Mouse (Mus musculus): ENCODE data around the gene Zfp128. TPM values are rescaled to one million over a fixed set of nuclear protein-coding genes. Genes with fewer than 3 reads are reported as not detected.
"Not testable (repeated sequence)": the region's sequence is repeated elsewhere in the genome, so short reads cannot be mapped to it uniquely, and the experiment has no call there.

Gene Zfp128
- total RNA-seq, 2 experiments from 2014 or later = 0.84 to 1.9 TPM

DNA sequence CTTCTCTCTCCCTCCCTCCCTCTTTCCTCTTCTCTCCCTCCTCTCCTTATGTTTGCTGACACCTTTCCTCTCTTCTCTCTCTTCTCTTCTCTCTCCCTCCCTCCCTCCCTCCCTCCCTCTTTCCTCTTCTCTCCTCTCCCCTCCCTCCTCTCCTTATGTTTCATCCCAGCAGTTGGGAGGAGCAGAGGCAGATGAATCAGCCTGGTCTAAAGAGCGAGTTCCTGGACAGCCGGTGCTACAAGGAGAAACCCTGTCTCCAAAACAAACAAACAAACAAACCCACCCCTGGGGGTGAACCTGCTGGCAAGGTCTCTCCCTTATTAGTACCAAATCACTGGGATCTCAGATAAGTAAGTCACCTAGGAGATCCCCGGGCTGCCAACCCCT lies 40.3 kb downstream of the Zfp128 start:
- 0 out of 2 replicates have a peak, but pooled peaks have one; percentile 16 for ATAC-seq (replicated peaks; ENCODE audit: low FRiP score, poor library complexity, severe bottlenecking)

GRCm38 (mm10) chr7:12921705-12922465 lies 40.9 kb downstream of the Zfp128 start, which contains the start of gene Rps5:
Gene Rps5, plus strand, starts transcription at chr7:12922290.
- ATAC-seq (replicated peaks; ENCODE audit: low FRiP score, poor library complexity, severe bottlenecking) = peak; percentile 97

GRCm38 (mm10) chr7:12922729-12923128 lies 41.8 kb downstream of the Zfp128 start:
- no peak for ATAC-seq (replicated peaks; ENCODE audit: low FRiP score, poor library complexity, severe bottlenecking)

DNA sequence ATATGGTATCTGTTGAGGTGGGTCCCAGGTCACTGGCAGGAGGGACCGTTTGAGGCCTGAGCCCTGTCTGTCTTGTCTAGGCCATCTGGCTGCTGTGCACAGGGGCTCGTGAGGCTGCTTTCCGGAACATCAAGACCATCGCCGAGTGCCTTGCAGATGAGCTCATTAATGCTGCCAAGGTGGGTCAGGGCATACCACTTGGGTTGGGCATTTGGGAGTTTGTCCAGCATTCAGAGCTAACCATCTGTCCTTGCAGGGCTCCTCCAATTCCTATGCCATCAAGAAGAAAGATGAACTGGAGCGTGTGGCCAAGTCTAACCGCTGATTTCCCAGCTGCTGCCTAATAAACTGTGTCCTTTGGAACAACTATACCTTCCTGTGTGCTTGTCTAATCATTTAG lies 45.3 kb downstream of the Zfp128 start:
- ATAC-seq (replicated peaks; ENCODE audit: low FRiP score, poor library complexity, severe bottlenecking) = no peak

GRCm38 (mm10) chr7:12927191-12927680 lies 46.3 kb downstream of the Zfp128 start, which contains the start of gene Rnf225:
Gene Rnf225, plus strand, starts transcription at chr7:12927416.
- no peak for ATAC-seq (replicated peaks; ENCODE audit: low FRiP score, poor library complexity, severe bottlenecking)

GRCm38 (mm10) chr7:12927693-12928589 lies 47.0 kb downstream of the Zfp128 start:
- ATAC-seq (replicated peaks; ENCODE audit: low FRiP score, poor library complexity, severe bottlenecking) = no peak

- no peak for ATAC-seq (replicated peaks; ENCODE audit: low FRiP score, poor library complexity, severe bottlenecking)
Observed at GRCm38 (mm10) chr7:12933615-12934140, 52.7 kb downstream of the Zfp128 start.

DNA sequence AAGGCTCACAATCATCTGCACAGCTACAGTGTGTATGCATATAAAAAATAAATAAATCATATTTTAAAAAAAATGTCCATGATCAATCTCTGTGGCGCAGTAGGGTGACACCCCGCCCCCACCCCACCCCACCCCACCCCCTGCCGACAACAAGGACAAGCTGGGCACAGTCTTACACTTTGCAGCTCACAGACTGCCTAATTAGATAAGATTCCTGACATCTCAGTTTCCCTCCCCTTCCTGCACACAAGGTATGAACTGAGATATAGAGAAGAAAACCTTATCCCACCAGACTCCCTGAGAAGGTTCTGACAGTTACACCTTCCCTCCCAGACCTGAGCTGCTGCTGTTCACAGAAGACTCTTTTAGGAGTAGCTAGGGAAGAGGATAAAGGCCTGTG lies 53.8 kb downstream of the Zfp128 start:
- no peak for ATAC-seq (replicated peaks; ENCODE audit: low FRiP score, poor library complexity, severe bottlenecking)

DNA sequence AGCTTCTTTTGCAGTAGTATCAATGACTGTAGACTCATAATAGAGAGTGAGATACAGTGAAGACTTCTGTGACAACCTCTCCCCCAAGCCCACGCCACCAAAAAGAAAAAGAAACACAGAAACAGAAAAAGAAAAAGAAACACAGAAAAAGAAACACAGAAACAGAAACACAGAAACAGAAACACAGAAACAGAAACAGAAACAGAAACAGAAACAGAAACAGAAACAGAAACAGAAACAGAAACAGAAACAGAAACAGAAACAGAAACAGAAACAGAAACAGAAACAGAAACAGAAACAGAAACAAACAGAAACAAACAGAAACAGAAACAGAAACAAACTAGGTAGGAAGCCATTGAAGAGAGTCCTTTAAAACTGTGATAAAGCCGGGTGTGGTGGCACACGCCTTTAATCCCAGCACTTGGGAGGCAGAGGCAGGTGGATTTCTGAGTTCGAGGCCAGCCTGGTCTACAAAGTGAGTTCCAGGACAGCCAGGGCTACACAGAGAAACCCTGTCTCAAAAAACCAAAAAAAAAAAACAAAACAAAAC lies 56.4 kb downstream of the Zfp128 start:
- ATAC-seq (replicated peaks; ENCODE audit: low FRiP score, poor library complexity, severe bottlenecking) = not testable (repeated sequence)

DNA sequence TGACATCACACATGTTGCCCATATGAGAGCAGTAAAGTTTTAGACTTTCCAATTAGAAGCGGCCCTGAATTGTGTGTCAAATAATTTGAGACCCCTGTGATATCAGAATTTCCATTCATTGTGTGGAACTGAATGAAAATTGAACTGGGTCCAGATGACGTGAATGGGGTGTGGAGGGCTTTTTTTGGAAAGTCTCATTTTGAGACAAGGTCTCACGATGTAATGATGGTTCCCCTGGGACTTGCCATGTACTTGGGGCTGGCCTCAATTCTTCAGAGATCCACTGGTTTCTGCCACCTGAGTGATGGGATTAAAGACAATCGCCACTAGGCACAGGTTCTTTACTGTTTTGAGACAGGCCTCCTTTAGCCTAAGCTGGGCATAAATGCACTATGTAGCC lies 59.6 kb downstream of the Zfp128 start:
- no peak for ATAC-seq (replicated peaks; ENCODE audit: low FRiP score, poor library complexity, severe bottlenecking)

Other genes starting within 250 kb of the Zfp128 start
- gene Vmn2r54, start 240.9 kb upstream of the Zfp128 start, total RNA-seq (2015; ENCODE audit: low replicate concordance) = not detected in 2 replicates
- gene Vmn2r54, start 240.9 kb upstream of the Zfp128 start, total RNA-seq (2017; ENCODE audit: low replicate concordance) = not detected in 2 replicates
- gene Vmn2r55, start 196.2 kb upstream of the Zfp128 start, total RNA-seq (2015; ENCODE audit: low replicate concordance) = not detected in 2 replicates
- not detected in 2 replicates for gene Vmn2r55, start 196.2 kb upstream of the Zfp128 start, total RNA-seq (2017; ENCODE audit: low replicate concordance)
- not detected in 2 replicates for gene Vmn2r56, start 146.2 kb upstream of the Zfp128 start, total RNA-seq (2015; ENCODE audit: low replicate concordance)
- gene Vmn2r56, start 146.2 kb upstream of the Zfp128 start, total RNA-seq (2017; ENCODE audit: low replicate concordance) = not detected in 2 replicates
- not detected in 2 replicates for gene Zscan18, start 77.5 kb upstream of the Zfp128 start, total RNA-seq (2015; ENCODE audit: low replicate concordance)
- not detected in 2 replicates for gene Zscan18, start 77.5 kb upstream of the Zfp128 start, total RNA-seq (2017; ENCODE audit: low replicate concordance)
- gene Zfp329, start 62.3 kb upstream of the Zfp128 start, total RNA-seq (2015; ENCODE audit: low replicate concordance) = 6.5 and 15.5 TPM in 2 replicates
- gene Zfp329, start 62.3 kb upstream of the Zfp128 start, total RNA-seq (2017; ENCODE audit: low replicate concordance) = 3.1 and 4.5 TPM in 2 replicates
- 14.3 and 14.4 TPM in 2 replicates for gene Zfp110, start 46.4 kb upstream of the Zfp128 start, total RNA-seq (2015; ENCODE audit: low replicate concordance)
- gene Zfp110, start 46.4 kb upstream of the Zfp128 start, total RNA-seq (2017; ENCODE audit: low replicate concordance) = 16.6 and 20.9 TPM in 2 replicates
- 0.72 and 10.5 TPM in 2 replicates for gene Zscan22, start 16.6 kb downstream of the Zfp128 start, total RNA-seq (2015; ENCODE audit: low replicate concordance)
- 1.4 TPM in 1 of 2 replicates, not detected in the other for gene Zscan22, start 16.6 kb downstream of the Zfp128 start, total RNA-seq (2017; ENCODE audit: low replicate concordance)
- 579 and 738 TPM in 2 replicates for gene Rps5, start 41.1 kb downstream of the Zfp128 start, total RNA-seq (2015; ENCODE audit: low replicate concordance)
- gene Rps5, start 41.1 kb downstream of the Zfp128 start, total RNA-seq (2017; ENCODE audit: low replicate concordance) = 178 and 253 TPM in 2 replicates
- 0.42 TPM in 1 of 2 replicates, not detected in the other for gene Rnf225, start 46.2 kb downstream of the Zfp128 start, total RNA-seq (2015; ENCODE audit: low replicate concordance)
- 0.51 TPM in 1 of 2 replicates, not detected in the other for gene Rnf225, start 46.2 kb downstream of the Zfp128 start, total RNA-seq (2017; ENCODE audit: low replicate concordance)
- gene Zfp324, start 84.7 kb downstream of the Zfp128 start, total RNA-seq (2015; ENCODE audit: low replicate concordance) = 0.42 and 0.72 TPM in 2 replicates
- gene Zfp324, start 84.7 kb downstream of the Zfp128 start, total RNA-seq (2017; ENCODE audit: low replicate concordance) = 1.4 and 1.7 TPM in 2 replicates
- gene Zfp446, start 96.7 kb downstream of the Zfp128 start, total RNA-seq (2015; ENCODE audit: low replicate concordance) = 0.72 and 5.9 TPM in 2 replicates
- gene Zfp446, start 96.7 kb downstream of the Zfp128 start, total RNA-seq (2017; ENCODE audit: low replicate concordance) = 0.39 and 0.68 TPM in 2 replicates
- gene Slc27a5, start 117.0 kb downstream of the Zfp128 start, total RNA-seq (2015; ENCODE audit: low replicate concordance) = not detected in 2 replicates
- gene Slc27a5, start 117.0 kb downstream of the Zfp128 start, total RNA-seq (2017; ENCODE audit: low replicate concordance) = not detected in 2 replicates
- 194 and 220 TPM in 2 replicates for gene Trim28, start 117.9 kb downstream of the Zfp128 start, total RNA-seq (2015; ENCODE audit: low replicate concordance)
- 137 and 141 TPM in 2 replicates for gene Trim28, start 117.9 kb downstream of the Zfp128 start, total RNA-seq (2017; ENCODE audit: low replicate concordance)
- 4.0 and 10.1 TPM in 2 replicates for gene Zbtb45, start 128.9 kb downstream of the Zfp128 start, total RNA-seq (2015; ENCODE audit: low replicate concordance)
- gene Zbtb45, start 128.9 kb downstream of the Zfp128 start, total RNA-seq (2017; ENCODE audit: low replicate concordance) = 6.7 and 7.6 TPM in 2 replicates
- gene Chmp2a, start 153.6 kb downstream of the Zfp128 start, total RNA-seq (2015; ENCODE audit: low replicate concordance) = 116 and 138 TPM in 2 replicates
- 125 and 153 TPM in 2 replicates for gene Chmp2a, start 153.6 kb downstream of the Zfp128 start, total RNA-seq (2017; ENCODE audit: low replicate concordance)
- 70.0 and 96.9 TPM in 2 replicates for gene Ube2m, start 157.1 kb downstream of the Zfp128 start, total RNA-seq (2015; ENCODE audit: low replicate concordance)
- 61.0 and 94.6 TPM in 2 replicates for gene Ube2m, start 157.1 kb downstream of the Zfp128 start, total RNA-seq (2017; ENCODE audit: low replicate concordance)
- not detected in 2 replicates for gene Mzf1, start 173.6 kb downstream of the Zfp128 start, total RNA-seq (2015; ENCODE audit: low replicate concordance)
- not detected in 2 replicates for gene Mzf1, start 173.6 kb downstream of the Zfp128 start, total RNA-seq (2017; ENCODE audit: low replicate concordance)
- not detected in 2 replicates for gene Vmn1r85, start 214.0 kb downstream of the Zfp128 start, total RNA-seq (2015; ENCODE audit: low replicate concordance)
- gene Vmn1r85, start 214.0 kb downstream of the Zfp128 start, total RNA-seq (2017; ENCODE audit: low replicate concordance) = not detected in 2 replicates
- not detected in 2 replicates for gene Vmn1r86, start 238.7 kb downstream of the Zfp128 start, total RNA-seq (2015; ENCODE audit: low replicate concordance)
- gene Vmn1r86, start 238.7 kb downstream of the Zfp128 start, total RNA-seq (2017; ENCODE audit: low replicate concordance) = not detected in 2 replicates